Mouse (Mus musculus) olfactory bulb, adult 2 months (tissue): ENCODE data around the gene Zfp953.

Source experiments
- CTCF ChIP-seq: fragments of 200-500 bp; IDR thresholded peaks from 2 replicates; pipeline ENCODE4 v1.5.1; 2012; ENCODE audit warnings: low read depth, mild to moderate bottlenecking, low read length, moderate library complexity; ENCODE audit not compliant: insufficient read depth
- POLR2A ChIP-seq: fragments of 200-500 bp; IDR thresholded peaks from 2 replicates; pipeline ENCODE4 v1.6.1; 2012; ENCODE audit warnings: mild to moderate bottlenecking, low read depth, low read length, moderate library complexity; ENCODE audit not compliant: insufficient read depth

- peak; percentile 48 for TF ChIP-seq CTCF
- no peak for TF ChIP-seq POLR2A
Observed at GRCm38 (mm10) chr13:67332019-67332724, 28.2 kb downstream of the Zfp953 start, which contains the start of gene Zfp595.
